Mouse (Mus musculus): ENCODE data around the gene Otop1. TPM values are rescaled to one million over a fixed set of nuclear protein-coding genes. Genes with fewer than 3 reads are reported as not detected.

The Otop1 gene
- polyA plus RNA-seq, 1 experiment from 2014 or later = 0.13 TPM

- Histone ChIP-seq H3K36me3 (replicated peaks; ENCODE audit: control insufficient read depth, insufficient read depth, low read depth, low read length) (no peaks in the 10 kb centered on the region), H3K9ac (replicated peaks; ENCODE audit: low read length) (no peak overlapping the region), H3K27me3 (ENCODE audit: control insufficient read depth, insufficient read depth, low read length) (no peaks in the 10 kb centered on the region), H3K27ac (replicated peaks; ENCODE audit: low read depth, low read length) (no peak overlapping the region), H3K4me1 (ENCODE audit: control insufficient read depth, insufficient read depth, low read length) (no peaks in the 10 kb centered on the region), H3K4me2 (ENCODE audit: low read depth, low read length) (no peak overlapping the region), H3K9me3 (replicated peaks; ENCODE audit: control insufficient read depth, low read length) (no peaks in the 10 kb centered on the region), H3K4me3 (ENCODE audit: low read depth, low read length) (no peak overlapping the region)
- DNase-seq (ENCODE audit: low spot score) (no peak), ATAC-seq (replicated peaks; ENCODE audit: insufficient number of reproducible peaks, low FRiP score, low TSS enrichment, low read depth) (no peak)
- 86% methylated on average over 1 of the region's 1 CpGs for WGBS
These were observed 19.2 kb upstream of the Otop1 start for GRCm38 (mm10) chr5:38256551-38256950.

- no peaks in the 10 kb centered on the region for H3K27me3 ChIP-seq (ENCODE audit: control insufficient read depth, insufficient read depth, low read length)
- H3K4me3 ChIP-seq (ENCODE audit: low read depth, low read length) = no peak overlapping the region
- H3K4me1 ChIP-seq (ENCODE audit: control insufficient read depth, insufficient read depth, low read length) = no peaks in the 10 kb centered on the region
- 37% methylated on average over 8 of the region's 8 CpGs for WGBS
- no peak overlapping the region for H3K4me2 ChIP-seq (ENCODE audit: low read depth, low read length)
- H3K9me3 ChIP-seq (replicated peaks; ENCODE audit: control insufficient read depth, low read length) = no peaks in the 10 kb centered on the region
- ATAC-seq (replicated peaks; ENCODE audit: insufficient number of reproducible peaks, low FRiP score, low TSS enrichment, low read depth) (peak; percentile 71), DNase-seq (ENCODE audit: low spot score) (peak; percentile 83)
- no peak overlapping the region for H3K9ac ChIP-seq (replicated peaks; ENCODE audit: low read length)
- H3K36me3 ChIP-seq (replicated peaks; ENCODE audit: control insufficient read depth, insufficient read depth, low read depth, low read length) = peaks cover 2% of the 10 kb centered on the region
- no peak overlapping the region for H3K27ac ChIP-seq (replicated peaks; ENCODE audit: low read depth, low read length)
These were observed 17.6 kb upstream of the Otop1 start for GRCm38 (mm10) chr5:38258034-38258772.

GRCm38 (mm10) chr5:38258773-38259146 lies 17.0 kb upstream of the Otop1 start:
- Histone ChIP-seq H3K27ac (replicated peaks; ENCODE audit: low read depth, low read length) (no peak overlapping the region), H3K27me3 (ENCODE audit: control insufficient read depth, insufficient read depth, low read length) (no peaks in the 10 kb centered on the region), H3K4me1 (ENCODE audit: control insufficient read depth, insufficient read depth, low read length) (no peaks in the 10 kb centered on the region), H3K9me3 (replicated peaks; ENCODE audit: control insufficient read depth, low read length) (no peaks in the 10 kb centered on the region), H3K4me3 (ENCODE audit: low read depth, low read length) (no peak overlapping the region), H3K4me2 (ENCODE audit: low read depth, low read length) (no peak overlapping the region), H3K9ac (replicated peaks; ENCODE audit: low read length) (no peak overlapping the region), H3K36me3 (replicated peaks; ENCODE audit: control insufficient read depth, insufficient read depth, low read depth, low read length) (peaks cover 3% of the 10 kb centered on the region)
- DNase-seq (ENCODE audit: low spot score) (no peak), ATAC-seq (replicated peaks; ENCODE audit: insufficient number of reproducible peaks, low FRiP score, low TSS enrichment, low read depth) (no peak)
- WGBS = 76% methylated on average over 5 of the region's 5 CpGs

GRCm38 (mm10) chr5:38259455-38260106 lies 16.2 kb upstream of the Otop1 start:
- Histone ChIP-seq H3K27me3 (ENCODE audit: control insufficient read depth, insufficient read depth, low read length) (no peaks in the 10 kb centered on the region), H3K36me3 (replicated peaks; ENCODE audit: control insufficient read depth, insufficient read depth, low read depth, low read length) (peaks cover 3% of the 10 kb centered on the region), H3K4me1 (ENCODE audit: control insufficient read depth, insufficient read depth, low read length) (no peaks in the 10 kb centered on the region), H3K4me3 (ENCODE audit: low read depth, low read length) (peak overlapping the region; percentile 81), H3K9me3 (replicated peaks; ENCODE audit: control insufficient read depth, low read length) (no peaks in the 10 kb centered on the region), H3K27ac (replicated peaks; ENCODE audit: low read depth, low read length) (peak overlapping the region; percentile 71), H3K9ac (replicated peaks; ENCODE audit: low read length) (peak overlapping the region; percentile 86), H3K4me2 (ENCODE audit: low read depth, low read length) (peak overlapping the region; percentile 81)
- WGBS = 42% methylated on average over 9 of the region's 9 CpGs
- DNase-seq (ENCODE audit: low spot score) (no peak), ATAC-seq (replicated peaks; ENCODE audit: insufficient number of reproducible peaks, low FRiP score, low TSS enrichment, low read depth) (no peak)

- H3K36me3 ChIP-seq (replicated peaks; ENCODE audit: control insufficient read depth, insufficient read depth, low read depth, low read length) = peaks cover 3% of the 10 kb centered on the region
- WGBS = under 1% methylated on average over 40 of the region's 40 CpGs
- H3K4me1 ChIP-seq (ENCODE audit: control insufficient read depth, insufficient read depth, low read length) = no peaks in the 10 kb centered on the region
- no peaks in the 10 kb centered on the region for H3K9me3 ChIP-seq (replicated peaks; ENCODE audit: control insufficient read depth, low read length)
- no peaks in the 10 kb centered on the region for H3K27me3 ChIP-seq (ENCODE audit: control insufficient read depth, insufficient read depth, low read length)
- peak within 1 kb of the TSS; percentile 71 for H3K27ac ChIP-seq (replicated peaks; ENCODE audit: low read depth, low read length)
- peak within 1 kb of the TSS; percentile 86 for H3K9ac ChIP-seq (replicated peaks; ENCODE audit: low read length)
- peak within 1 kb of the TSS; percentile 81 for H3K4me3 ChIP-seq (ENCODE audit: low read depth, low read length)
- DNase-seq (ENCODE audit: low spot score) (peak; percentile 81), ATAC-seq (replicated peaks; ENCODE audit: insufficient number of reproducible peaks, low FRiP score, low TSS enrichment, low read depth) (0 out of 2 replicates have a peak, but pooled peaks have one; percentile 7)
- peak within 1 kb of the TSS; percentile 81 for H3K4me2 ChIP-seq (ENCODE audit: low read depth, low read length)
These were observed 15.6 kb upstream of the Otop1 start, which contains the start of gene Tmem128 for GRCm38 (mm10) chr5:38260107-38260682. Gene Tmem128, plus strand, starts transcription at chr5:38260185.

- WGBS = 88% methylated on average over 3 of the region's 3 CpGs
- no peak for ATAC-seq (replicated peaks; ENCODE audit: insufficient number of reproducible peaks, low FRiP score, low TSS enrichment, low read depth)
- no peaks in the 10 kb centered on the region; the same call in 1 of the 2 replicates for H3K36me3 ChIP-seq (replicated peaks; ENCODE audit: control insufficient read depth, insufficient read depth, low read depth, low read length)
These were observed 4.8 kb upstream of the Otop1 start for GRCm38 (mm10) chr5:38270942-38271341.

GRCm38 (mm10) chr5:38273831-38274230 lies 1.9 kb upstream of the Otop1 start:
- H3K27me3 ChIP-seq (ENCODE audit: control insufficient read depth, insufficient read depth, low read length) = peaks cover 37% of the 10 kb centered on the region
- no peak overlapping the region for H3K4me2 ChIP-seq (ENCODE audit: low read depth, low read length)
- WGBS = 82% methylated on average over 4 of the region's 4 CpGs
- H3K27ac ChIP-seq (replicated peaks; ENCODE audit: low read depth, low read length) = no peak overlapping the region
- H3K4me1 ChIP-seq (ENCODE audit: control insufficient read depth, insufficient read depth, low read length) = peaks cover 11% of the 10 kb centered on the region
- H3K4me3 ChIP-seq (ENCODE audit: low read depth, low read length) = no peak overlapping the region
- ATAC-seq (replicated peaks; ENCODE audit: insufficient number of reproducible peaks, low FRiP score, low TSS enrichment, low read depth) = no peak
- DNase-seq (ENCODE audit: low spot score) = no peak
- no peaks in the 10 kb centered on the region for H3K9me3 ChIP-seq (replicated peaks; ENCODE audit: control insufficient read depth, low read length)
- no peaks in the 10 kb centered on the region for H3K36me3 ChIP-seq (replicated peaks; ENCODE audit: control insufficient read depth, insufficient read depth, low read depth, low read length)
- no peak overlapping the region for H3K9ac ChIP-seq (replicated peaks; ENCODE audit: low read length)

More at GRCm38 (mm10) chr5:38270942-38271341, 4.8 kb upstream of the Otop1 start:
- Histone ChIP-seq H3K9ac (replicated peaks; ENCODE audit: low read length) (no peak overlapping the region), H3K4me2 (ENCODE audit: low read depth, low read length) (no peak overlapping the region), H3K4me3 (ENCODE audit: low read depth, low read length) (no peak overlapping the region), H3K27ac (replicated peaks; ENCODE audit: low read depth, low read length) (no peak overlapping the region), H3K27me3 (ENCODE audit: control insufficient read depth, insufficient read depth, low read length) (peaks cover 15% of the 10 kb centered on the region), H3K4me1 (ENCODE audit: control insufficient read depth, insufficient read depth, low read length) (no peaks in the 10 kb centered on the region), H3K9me3 (replicated peaks; ENCODE audit: control insufficient read depth, low read length) (no peaks in the 10 kb centered on the region)
- no peak for DNase-seq (ENCODE audit: low spot score)

GRCm38 (mm10) chr5:38276451-38276850 lies 679 bp downstream of the Otop1 start:
- Histone ChIP-seq H3K4me3 (ENCODE audit: low read depth, low read length) (peak overlapping the region; percentile 27; the same call in 1 of the 2 replicates), H3K4me2 (ENCODE audit: low read depth, low read length) (no peak overlapping the region; the same call in 1 of the 2 replicates), H3K27ac (replicated peaks; ENCODE audit: low read depth, low read length) (no peak overlapping the region), H3K9me3 (replicated peaks; ENCODE audit: control insufficient read depth, low read length) (no peaks in the 10 kb centered on the region), H3K9ac (replicated peaks; ENCODE audit: low read length) (0 out of 2 replicates have a peak overlapping the region, but pooled peaks have one; percentile 8), H3K4me1 (ENCODE audit: control insufficient read depth, insufficient read depth, low read length) (peaks cover 11% of the 10 kb centered on the region), H3K27me3 (ENCODE audit: control insufficient read depth, insufficient read depth, low read length) (peaks cover 37% of the 10 kb centered on the region), H3K36me3 (replicated peaks; ENCODE audit: control insufficient read depth, insufficient read depth, low read depth, low read length) (no peaks in the 10 kb centered on the region)
- 1% methylated on average over 19 of the region's 19 CpGs for WGBS
- DNase-seq (ENCODE audit: low spot score) (no peak), ATAC-seq (replicated peaks; ENCODE audit: insufficient number of reproducible peaks, low FRiP score, low TSS enrichment, low read depth) (no peak)

All from embryonic facial prominence, embryonic 11.5 days (tissue).